Mouse (Mus musculus) heart, adult 2 months (tissue): ENCODE measurements at regions not wholly inside any gene's neighbourhood (a gene's known extent, or its start where the extent isn't known, plus 50 kb on each side); places are given as distances from the start of the nearest gene placed in this dataset.

Experiments used
- CTCF ChIP-seq: fragments of 200-600 bp; IDR thresholded peaks from 2 replicates; pipeline ENCODE4 v1.8.1; 2022; ENCODE audit warnings: antibody characterized with exemption, mild to moderate bottlenecking, moderate library complexity
- POLR2A ChIP-seq: fragments of 200-500 bp; IDR thresholded peaks from 2 replicates; pipeline ENCODE4 v1.6.1; 2011; ENCODE audit warnings: mild to moderate bottlenecking, low read depth, low read length, control low read depth; ENCODE audit not compliant: insufficient read depth

DNA sequence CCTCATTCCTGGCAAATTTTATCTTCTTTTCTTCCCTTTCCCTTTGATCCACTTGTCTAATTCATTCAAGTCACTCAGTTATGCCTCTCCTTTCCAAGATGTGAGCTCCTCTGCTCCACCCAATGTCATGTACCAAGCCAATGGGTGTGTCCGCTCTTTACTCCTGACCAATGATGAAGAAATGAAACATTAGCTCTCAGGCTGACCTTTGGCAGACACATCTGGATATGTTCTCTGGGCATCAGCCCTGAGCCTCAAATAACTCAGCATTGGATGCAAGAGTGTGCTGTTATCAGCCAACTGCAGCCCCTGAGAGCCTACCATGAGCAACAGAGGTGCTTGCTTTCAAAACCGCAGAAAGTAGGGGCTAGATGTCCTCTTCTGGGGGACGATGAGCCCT is 186.2 kb upstream of the Unc93a2 start:
- TF ChIP-seq CTCF = no peak
- no peak for TF ChIP-seq POLR2A
